Mouse (Mus musculus) bone marrow, adult 2 months (tissue): Measurements from ENCODE around the gene Ptpn12. TPM values are rescaled to one million over a fixed set of nuclear protein-coding genes. Genes with fewer than 3 reads are reported as not detected.

ENCODE experiments used
- H3K27ac ChIP-seq: fragments of 200-500 bp; 2 replicates; pipeline ENCODE4 v1.5.1; 2012; ENCODE audit warnings: low read depth, mild to moderate bottlenecking, control low read depth, inconsistent platforms, low read length; ENCODE audit not compliant: control insufficient read depth, poor library complexity, insufficient read depth
- H3K4me1 ChIP-seq: fragments of 200-500 bp; 2 replicates; pipeline ENCODE4 v1.6.1; 2011; ENCODE audit warnings: low read length; ENCODE audit not compliant: control insufficient read depth, insufficient read depth
- H3K4me3 ChIP-seq: fragments of 200-500 bp; replicated peaks from 2 replicates; pipeline ENCODE3; 2011; ENCODE audit warnings: mild to moderate bottlenecking, low read depth, low read length, control low read depth; ENCODE audit not compliant: control insufficient read depth
- CTCF ChIP-seq: fragments of 200-500 bp; IDR thresholded peaks from 2 replicates; pipeline ENCODE4 v1.5.1; 2011; ENCODE audit warnings: low read length, control low read depth; ENCODE audit not compliant: control insufficient read depth, insufficient read depth
- POLR2A ChIP-seq: fragments of 200-500 bp; IDR thresholded peaks from 2 replicates; pipeline ENCODE4 v1.6.1; 2011; ENCODE audit warnings: low read depth, mild to moderate bottlenecking, control low read depth, low read length, borderline replicate concordance; ENCODE audit not compliant: control insufficient read depth
- WGBS: fragments of 180-500 bp; shearing (Covaris S2); methylation state at CpG from one replicate; pipeline ENCODE4 v1.1.7; 2018; 5-methylcytosine and 5-hydroxymethylcytosine counted together
- polyA plus RNA-seq: library from polyadenylated mRNA; stranded (reverse); fragments of >200 nt; gene quantifications from 2 replicates; pipeline ENCODE4 v1.2.4, GENCODE M21; 2011; ENCODE audit warnings: low replicate concordance; ENCODE audit not compliant: missing spikeins, insufficient read depth, insufficient read length

The Ptpn12 gene
- polyA plus RNA-seq, 1 experiment: 26.4 TPM

DNA sequence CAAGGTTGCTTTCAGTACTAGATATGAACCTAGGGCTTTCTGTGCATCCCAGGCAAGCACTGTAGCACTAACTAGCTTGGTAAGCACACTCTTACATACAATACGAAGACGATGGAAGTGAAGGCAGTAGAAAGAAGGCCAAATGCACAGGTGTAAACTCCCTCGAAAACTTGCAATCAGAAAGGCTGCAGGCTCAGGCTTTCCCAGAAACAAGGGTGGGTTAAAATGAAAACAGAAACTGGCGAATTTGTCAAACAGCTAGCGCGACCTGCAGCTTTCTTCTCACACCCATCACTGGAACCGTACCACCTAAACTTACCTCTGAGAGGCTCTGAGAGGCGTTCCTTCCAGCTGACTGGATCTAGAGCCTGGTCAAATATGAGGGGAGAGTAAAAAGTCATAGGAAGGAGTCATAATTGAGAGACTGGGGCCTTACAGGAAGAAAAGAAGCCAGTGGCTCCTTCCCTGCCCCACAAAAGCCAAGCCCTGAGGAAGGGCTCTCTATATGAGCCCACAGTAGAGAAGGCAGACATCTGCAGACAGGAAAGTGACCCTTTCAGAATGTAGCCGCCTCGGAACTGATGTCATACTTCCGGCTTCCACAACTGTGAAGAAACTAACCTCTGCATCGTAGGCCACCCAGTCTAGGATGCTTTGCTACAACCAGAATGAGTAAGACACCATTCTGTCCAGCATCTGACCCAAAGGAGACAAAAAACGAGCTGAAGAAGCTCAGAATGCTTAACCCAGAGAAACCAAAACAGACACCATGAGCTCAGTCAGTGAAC, 110.6 kb downstream of the Ptpn12 start:
- 5% methylated on average over 13 of the region's 13 CpGs for WGBS
- Histone ChIP-seq H3K4me1 (peaks cover 16% of the 10 kb centered on the region), H3K27ac (peak overlapping the region; percentile 86), H3K4me3 (peak overlapping the region; percentile 45)
- no peak for TF ChIP-seq CTCF
- TF ChIP-seq POLR2A: no peak

DNA sequence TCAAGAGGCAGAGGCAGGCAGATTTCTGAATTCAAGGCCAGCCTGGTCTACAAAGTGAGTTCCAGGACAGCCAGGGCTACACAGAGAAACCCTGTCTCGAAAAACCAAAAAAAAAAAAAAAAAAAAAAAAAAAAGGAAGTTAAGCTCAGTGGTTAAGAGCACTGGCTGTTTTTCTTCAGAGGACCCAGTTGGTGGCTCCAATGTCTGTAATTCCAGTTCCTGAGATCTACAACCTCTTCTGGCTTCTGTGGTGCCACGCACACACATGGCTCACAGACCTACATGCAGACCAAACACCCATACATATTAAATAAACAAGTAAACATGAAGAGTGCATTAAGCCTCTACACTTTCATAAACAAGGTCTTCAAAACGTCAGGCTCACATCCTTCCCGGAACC, 111.9 kb downstream of the Ptpn12 start:
- H3K4me1 ChIP-seq: peaks cover 16% of the 10 kb centered on the region
- H3K27ac ChIP-seq: peak overlapping the region; percentile 36; the same call in 1 of the 2 replicates
- peak overlapping the region; percentile 55 for H3K4me3 ChIP-seq
- whole genome bisulfite sequencing: 20% methylated on average over 4 of the region's 4 CpGs

DNA sequence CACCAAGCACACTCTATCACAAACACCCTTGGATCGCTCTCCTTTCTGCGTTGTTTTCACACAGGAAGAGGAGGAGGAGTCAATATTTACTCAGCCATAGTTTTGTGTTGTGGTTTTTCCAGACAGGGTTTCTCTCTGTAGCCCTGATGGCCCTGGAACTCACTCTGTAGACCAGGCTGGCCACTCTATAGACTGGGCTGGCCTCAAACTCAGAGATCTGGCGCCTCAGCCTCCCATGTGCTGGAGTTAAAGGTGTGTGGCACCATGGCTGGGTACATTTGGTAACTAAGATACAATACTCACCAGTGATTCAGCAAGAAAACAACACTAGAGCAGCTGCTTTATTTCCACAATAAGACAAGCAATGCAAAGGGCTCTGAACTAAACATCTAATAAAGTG, 113.2 kb downstream of the Ptpn12 start:
- TF ChIP-seq CTCF (no peak), POLR2A (no peak)
- no peak overlapping the region for H3K4me3 ChIP-seq
- WGBS: 43% methylated on average over 3 of the region's 3 CpGs
- H3K27ac ChIP-seq: no peak overlapping the region
- peaks cover 18% of the 10 kb centered on the region for H3K4me1 ChIP-seq

DNA sequence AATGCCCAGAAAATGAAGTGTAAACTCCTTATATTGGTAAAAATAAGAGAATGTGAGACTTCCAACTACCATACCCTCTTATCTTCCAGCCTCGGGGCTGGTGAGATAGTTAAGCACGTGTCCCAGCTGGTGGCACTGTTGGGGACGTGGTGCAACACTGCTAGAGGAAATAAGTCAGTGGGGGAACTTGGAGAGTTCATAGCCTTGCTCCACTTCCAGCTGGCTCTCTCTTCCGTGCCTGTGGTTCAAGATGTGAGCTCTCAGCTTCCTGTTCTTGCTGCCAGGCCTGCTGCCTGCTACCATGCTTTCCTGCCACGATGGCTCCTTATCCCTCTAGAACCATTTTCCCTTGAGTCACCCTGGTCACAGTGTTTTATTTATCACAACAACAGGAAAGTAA, 114.5 kb downstream of the Ptpn12 start:
- TF ChIP-seq CTCF: peak; percentile 10; the same call in 1 of the 2 replicates
- no peak for TF ChIP-seq POLR2A
- Histone ChIP-seq H3K4me3 (no peak overlapping the region), H3K27ac (peak overlapping the region; percentile 32), H3K4me1 (peaks cover 15% of the 10 kb centered on the region)
- WGBS: under 1% methylated on average over 5 of the region's 5 CpGs

DNA sequence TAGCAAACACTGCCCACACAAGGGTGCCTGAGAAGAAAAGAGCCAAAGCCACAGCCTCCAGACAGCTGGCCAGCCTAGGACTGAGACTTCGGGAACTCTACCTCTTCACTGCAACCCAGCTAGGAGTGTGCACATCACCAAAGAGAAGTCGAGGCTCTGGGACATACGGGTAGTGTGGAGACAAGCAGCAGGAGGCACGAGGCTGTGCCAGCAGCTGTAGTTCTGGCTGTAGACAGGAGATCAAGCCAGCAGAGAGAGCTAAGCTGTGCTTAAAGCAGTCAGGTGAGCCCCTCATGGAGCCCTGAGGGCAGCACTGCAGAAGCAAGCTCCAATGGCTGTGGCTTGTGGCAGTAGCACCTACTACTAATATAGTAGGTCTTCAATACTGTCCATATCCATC, 115.0 kb downstream of the Ptpn12 start:
- TF ChIP-seq POLR2A: no peak
- TF ChIP-seq CTCF: no peak
- WGBS: 26% methylated on average over 4 of the region's 4 CpGs
- H3K4me3 ChIP-seq: no peak overlapping the region
- H3K27ac ChIP-seq: peak overlapping the region; percentile 7
- peaks cover 18% of the 10 kb centered on the region for H3K4me1 ChIP-seq

DNA sequence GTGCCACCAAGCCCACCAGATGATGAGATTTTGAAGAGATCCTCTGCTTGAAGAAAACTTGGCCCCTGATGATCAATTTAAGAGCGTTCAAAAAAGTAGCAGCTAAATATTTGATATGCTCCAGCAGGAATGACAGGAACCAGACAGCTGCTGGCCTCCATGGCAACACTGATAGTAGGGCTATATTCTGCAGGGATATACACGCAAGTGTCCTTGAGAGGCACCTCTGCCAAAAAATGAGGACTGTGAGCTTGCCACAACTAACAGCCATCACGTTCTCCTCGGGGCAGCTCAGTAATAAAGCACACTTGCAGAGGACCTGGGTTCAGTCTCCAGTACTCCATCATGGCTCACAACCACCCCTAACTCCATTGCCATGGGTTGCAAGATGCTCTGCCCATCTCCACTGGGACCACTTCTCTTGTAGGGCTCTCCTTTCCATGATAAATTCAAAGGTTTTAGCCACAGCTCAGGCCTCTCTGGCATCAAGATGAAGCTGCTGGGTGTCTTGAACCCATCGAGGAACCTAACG, 115.6 kb downstream of the Ptpn12 start:
- WGBS: 69% methylated on average over 6 of the region's 6 CpGs
- H3K4me3 ChIP-seq: no peak overlapping the region
- H3K4me1 ChIP-seq: peaks cover 19% of the 10 kb centered on the region
- TF ChIP-seq CTCF: no peak
- no peak for TF ChIP-seq POLR2A
- H3K27ac ChIP-seq: no peak overlapping the region

DNA sequence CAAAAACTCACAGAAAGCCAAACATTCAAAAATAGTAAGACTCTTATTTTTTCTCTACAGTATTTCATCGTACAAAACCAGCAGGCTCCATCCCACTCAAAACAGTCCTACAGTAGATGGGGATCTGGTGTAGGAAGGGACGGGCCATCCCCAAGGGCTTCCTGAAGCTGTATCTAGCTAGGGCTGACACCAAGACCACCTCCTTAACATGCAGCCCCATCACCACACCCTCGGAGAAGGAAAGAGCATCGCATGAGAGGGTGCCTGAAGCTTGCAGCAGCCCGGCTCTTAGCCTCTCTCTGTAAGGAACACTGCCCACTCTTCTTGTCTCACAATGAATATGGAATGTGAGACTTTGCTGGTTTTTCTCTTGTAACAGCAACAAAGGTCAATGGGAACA, 117.2 kb downstream of the Ptpn12 start:
- WGBS: 17% methylated on average over 5 of the region's 5 CpGs
- H3K4me3 ChIP-seq: no peak overlapping the region
- peaks cover 18% of the 10 kb centered on the region for H3K4me1 ChIP-seq
- no peak overlapping the region for H3K27ac ChIP-seq
- TF ChIP-seq CTCF: no peak
- TF ChIP-seq POLR2A: no peak

Other genes with a start within 250 kb of the Ptpn12 start
- gene Phtf2, start 173.8 kb downstream of the Ptpn12 start, polyA plus RNA-seq: 4.6 and 4.7 TPM in 2 replicates
- gene Tmem60, start 173.7 kb downstream of the Ptpn12 start, polyA plus RNA-seq: 14.6 and 15.1 TPM in 2 replicates
- 13.8 and 18.7 TPM in 2 replicates for gene Rsbn1l, start 99.5 kb downstream of the Ptpn12 start, polyA plus RNA-seq
- gene Gsap, start 130.3 kb upstream of the Ptpn12 start, polyA plus RNA-seq: 9.4 and 16.2 TPM in 2 replicates